Mouse (Mus musculus) heart, adult 11 months (tissue): ENCODE measurements around the gene Slc18a3.

Experiments used
- DNase-seq: peaks from one replicate; pipeline ENCODE4 v3.0.0; 2022

Slc18a3 gene

DNA sequence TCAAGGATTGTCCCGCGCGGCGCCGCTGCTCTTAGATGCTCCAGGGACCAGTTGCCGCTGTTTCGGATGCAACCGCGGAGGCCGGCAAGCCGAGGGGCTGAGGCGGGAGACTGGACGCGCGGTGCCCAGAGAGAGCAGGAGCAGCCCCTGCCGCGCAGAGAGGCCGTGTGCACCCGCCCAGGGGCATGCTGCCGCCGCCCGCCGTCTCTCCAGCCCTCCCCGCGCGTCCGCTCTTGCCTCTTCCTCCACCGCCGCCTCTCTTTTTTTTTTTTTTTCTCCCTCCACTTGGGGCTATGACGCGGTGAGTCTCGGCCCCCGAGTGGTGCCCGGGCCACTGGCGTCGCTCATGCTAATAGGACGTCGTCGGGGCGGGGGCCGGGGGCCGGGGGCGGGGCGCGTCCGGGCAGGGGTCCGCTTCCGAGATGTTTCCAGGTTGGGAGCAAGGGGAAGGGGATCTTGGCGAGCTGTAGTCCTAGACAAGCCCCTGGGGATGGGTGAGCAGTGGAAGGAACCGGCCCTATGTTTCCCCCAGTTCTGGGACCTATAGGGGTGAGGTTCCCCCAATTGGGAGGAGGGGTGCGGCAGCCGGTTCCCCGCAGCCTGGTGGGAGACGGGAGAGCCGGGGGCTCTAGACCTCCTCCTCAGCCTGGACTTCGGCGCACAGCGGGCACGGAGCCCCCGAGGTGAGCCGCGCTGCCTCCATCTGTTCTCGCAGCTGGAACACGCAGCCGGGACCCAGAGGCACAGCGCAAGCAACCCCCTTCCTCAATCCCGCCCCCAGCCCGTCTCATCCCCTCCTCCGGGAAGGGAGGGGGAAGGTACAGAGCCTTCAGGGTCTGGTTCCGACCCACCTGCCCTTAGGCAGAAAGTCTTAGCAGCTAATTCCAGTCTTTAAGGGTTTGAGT is at the start of gene Slc18a3:
TSS of gene Slc18a3 (minus strand) at position 250 of the 905 bp plus-strand sequence.
- peak; percentile 70 for DNase-seq

- DNase-seq = peak; percentile 99
Measured at GRCm38 (mm10) chr14:32513336-32514032, 48.8 kb upstream of the Slc18a3 start, which contains the start of gene Ercc6. Gene Ercc6 (plus strand): TSS chr14:32513521.

- DNase-seq = no peak
Measured at GRCm38 (mm10) chr14:32512912-32513311, 48.3 kb upstream of the Slc18a3 start.

- DNase-seq = no peak
Measured at GRCm38 (mm10) chr14:32509443-32509961, 44.9 kb upstream of the Slc18a3 start.

- no peak for DNase-seq
Measured at GRCm38 (mm10) chr14:32508105-32508835, 43.6 kb upstream of the Slc18a3 start.

- no peak for DNase-seq
Measured at GRCm38 (mm10) chr14:32507216-32507615, 42.6 kb upstream of the Slc18a3 start.

DNA sequence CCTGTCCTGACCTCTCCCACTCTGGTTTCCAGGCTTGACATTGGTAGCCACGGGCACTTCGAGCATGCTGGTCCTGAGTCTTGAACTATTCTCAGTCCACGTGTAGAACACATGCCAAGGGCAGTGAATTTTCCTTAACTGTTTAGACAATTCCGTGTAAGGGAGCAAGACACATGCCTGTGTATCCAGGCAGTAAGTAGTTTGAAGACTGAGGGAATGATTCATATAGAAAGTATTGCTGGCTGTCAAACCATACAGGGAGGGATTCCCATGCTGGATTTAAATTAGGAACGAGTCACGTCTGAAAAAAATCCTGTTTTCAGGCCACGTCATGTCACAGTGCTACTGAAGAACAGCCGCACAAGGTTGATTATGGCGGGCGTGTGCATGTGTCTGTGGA is 41.7 kb upstream of the Slc18a3 start:
- no peak for DNase-seq

- no peak for DNase-seq
Measured at GRCm38 (mm10) chr14:32503897-32504296, 39.2 kb upstream of the Slc18a3 start.

GRCm38 (mm10) chr14:32502764-32503688 is 38.4 kb upstream of the Slc18a3 start:
- no peak for DNase-seq

DNA sequence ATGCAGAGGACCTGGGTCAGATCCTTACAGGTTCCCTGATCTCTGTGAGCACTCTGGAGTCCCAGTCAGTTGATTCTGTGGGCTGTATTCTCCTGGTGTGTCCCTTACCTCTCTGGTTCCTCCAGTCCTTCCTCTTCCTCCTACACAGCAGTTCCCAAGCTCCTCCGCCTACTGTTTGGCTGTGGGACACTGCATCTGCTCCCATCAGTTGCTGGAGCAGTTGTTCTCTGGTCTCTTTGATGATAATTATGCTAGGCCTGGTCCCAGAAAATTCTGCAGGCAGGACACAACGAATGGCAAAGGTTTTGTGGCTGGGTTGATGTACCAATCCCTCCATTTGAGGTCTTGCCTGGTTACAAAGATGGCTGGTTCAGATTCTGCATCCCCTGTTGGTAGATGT is 36.7 kb upstream of the Slc18a3 start:
- no peak for DNase-seq

DNA sequence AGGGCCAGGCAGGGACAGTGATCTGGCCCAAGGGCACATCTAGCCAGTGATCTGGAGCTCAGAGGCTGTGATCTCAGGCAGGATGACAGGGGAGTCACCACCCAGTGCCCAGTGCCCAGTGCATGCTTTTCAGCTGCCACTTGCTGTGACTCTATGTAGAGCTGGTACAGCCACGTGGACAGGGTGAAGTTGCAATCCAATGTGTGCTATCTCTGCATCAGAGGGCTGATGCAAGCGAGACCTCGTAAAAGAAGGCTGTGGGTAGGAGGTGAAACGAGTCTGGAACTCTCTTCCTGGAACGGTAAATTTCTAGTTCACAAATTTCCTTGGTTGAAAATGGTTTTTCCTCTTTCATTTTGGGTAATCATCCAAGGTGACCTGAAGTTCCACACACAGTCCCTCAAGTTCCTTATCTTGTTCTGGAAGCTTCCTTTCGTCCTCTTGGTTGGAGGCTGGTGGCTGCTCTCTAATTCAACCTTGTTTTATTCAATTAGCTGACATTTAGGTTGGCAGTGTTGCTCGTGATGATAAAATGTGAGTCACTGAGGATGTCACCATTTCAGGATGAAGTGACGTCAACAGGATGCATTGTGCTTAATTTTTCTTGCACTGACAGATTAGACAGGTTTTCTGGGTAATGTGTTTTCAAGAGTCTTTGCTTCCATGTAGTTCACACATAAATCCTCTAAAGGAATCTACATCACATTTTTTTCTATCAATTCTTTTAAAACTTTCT is 31.6 kb upstream of the Slc18a3 start:
- no peak for DNase-seq

GRCm38 (mm10) chr14:32492521-32492920 is 27.9 kb upstream of the Slc18a3 start:
- DNase-seq = no peak

- DNase-seq = no peak
Measured at GRCm38 (mm10) chr14:32482061-32482460, 17.4 kb upstream of the Slc18a3 start.

- no peak for DNase-seq
Measured at GRCm38 (mm10) chr14:32477581-32477980, 12.9 kb upstream of the Slc18a3 start.

GRCm38 (mm10) chr14:32476559-32476958 is 11.9 kb upstream of the Slc18a3 start:
- no peak for DNase-seq

- DNase-seq = no peak
Measured at GRCm38 (mm10) chr14:32472996-32473395, 8.3 kb upstream of the Slc18a3 start.

DNA sequence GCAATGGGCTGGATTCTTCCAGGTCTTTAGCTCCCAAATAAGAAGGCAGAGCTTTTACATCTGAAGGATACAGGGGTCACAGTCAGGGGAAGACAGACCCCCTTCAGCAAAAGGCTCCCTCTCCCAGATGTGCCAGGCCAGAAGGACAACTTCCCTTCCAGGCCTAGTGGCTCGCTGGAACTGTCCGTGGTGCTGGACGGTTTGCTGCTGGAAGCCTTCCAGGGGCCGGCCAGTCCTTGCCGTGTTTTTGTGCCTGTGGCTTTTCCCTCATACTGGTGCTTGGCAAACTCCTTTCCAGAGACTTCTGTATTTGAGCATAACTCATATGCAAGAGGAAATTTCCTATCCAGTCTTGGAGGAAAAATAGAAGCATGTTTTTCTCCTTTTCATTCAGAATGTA is 3.0 kb upstream of the Slc18a3 start:
- DNase-seq = peak; percentile 49

GRCm38 (mm10) chr14:32465889-32466288 is 1.2 kb upstream of the Slc18a3 start, which contains the start of gene Chat:
Gene Chat (minus strand): TSS chr14:32465989.
- DNase-seq = peak; percentile 64

DNA sequence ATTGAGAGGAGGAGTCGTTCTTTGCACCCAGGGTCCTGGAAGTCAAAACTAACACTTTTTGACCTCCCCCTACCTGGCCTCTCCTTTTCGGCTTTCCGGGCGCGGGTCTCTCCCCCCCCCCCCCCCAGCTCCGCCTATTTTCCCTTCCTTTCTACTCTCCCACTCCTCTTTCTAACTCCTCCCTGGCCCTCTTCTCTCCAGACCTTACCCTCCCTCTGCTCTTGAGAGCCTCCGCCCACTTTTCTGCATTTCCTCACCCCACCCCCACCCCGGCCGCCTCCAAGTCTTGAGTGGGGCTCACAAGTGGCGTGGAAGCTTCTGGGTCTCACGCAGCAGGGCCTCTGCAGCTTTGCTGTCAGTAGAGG is 838 bp upstream of the Slc18a3 start:
- DNase-seq = peak; percentile 52

DNA sequence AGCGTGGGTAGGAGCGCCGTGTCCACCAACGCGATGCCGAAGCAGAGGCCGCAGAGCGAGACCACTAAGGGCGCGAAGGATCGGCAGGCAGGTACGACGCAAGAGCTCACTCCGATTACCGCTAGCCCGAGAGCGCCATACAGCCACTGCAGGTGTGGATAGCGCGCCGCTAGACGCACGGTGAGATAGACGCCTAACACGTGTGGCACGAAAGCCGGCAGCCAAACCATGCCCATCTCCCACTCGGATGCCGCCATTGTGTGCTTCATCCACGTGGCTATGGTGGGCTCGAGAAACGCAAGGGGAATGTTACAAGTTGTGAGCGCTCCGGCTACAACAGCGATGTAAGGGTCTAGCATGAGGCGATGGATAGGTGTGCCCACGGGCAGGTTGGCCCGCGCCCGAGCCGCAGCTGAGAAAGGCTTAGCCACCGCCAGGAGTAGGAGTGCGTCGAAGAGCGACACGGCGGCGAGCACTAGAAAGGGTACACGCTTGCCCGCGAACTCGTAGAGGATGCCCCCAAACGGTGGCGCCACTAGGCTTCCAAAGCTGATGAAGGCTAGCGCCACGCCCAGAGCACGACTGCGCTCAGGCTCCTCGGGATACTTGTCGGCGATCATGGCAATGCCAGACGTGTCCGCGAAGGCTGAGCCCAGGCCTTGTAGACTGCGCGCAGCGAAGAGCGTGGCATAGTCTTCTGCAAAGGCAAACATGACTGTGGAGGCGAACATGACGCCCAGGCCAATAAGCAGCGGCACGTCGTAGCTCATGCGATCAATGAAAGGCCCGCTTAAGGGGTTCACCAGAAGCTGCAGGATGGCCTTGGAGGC is 1.2 kb downstream of the Slc18a3 start:
- DNase-seq = no peak
